Mouse (Mus musculus): Measurements from ENCODE around the gene Dleu7. TPM values are rescaled to one million over a fixed set of nuclear protein-coding genes. Genes with fewer than 3 reads are reported as not detected.

Gene Dleu7
- polyA plus RNA-seq, 2 experiments, result 0.07 TPM; not detected in 1

DNA sequence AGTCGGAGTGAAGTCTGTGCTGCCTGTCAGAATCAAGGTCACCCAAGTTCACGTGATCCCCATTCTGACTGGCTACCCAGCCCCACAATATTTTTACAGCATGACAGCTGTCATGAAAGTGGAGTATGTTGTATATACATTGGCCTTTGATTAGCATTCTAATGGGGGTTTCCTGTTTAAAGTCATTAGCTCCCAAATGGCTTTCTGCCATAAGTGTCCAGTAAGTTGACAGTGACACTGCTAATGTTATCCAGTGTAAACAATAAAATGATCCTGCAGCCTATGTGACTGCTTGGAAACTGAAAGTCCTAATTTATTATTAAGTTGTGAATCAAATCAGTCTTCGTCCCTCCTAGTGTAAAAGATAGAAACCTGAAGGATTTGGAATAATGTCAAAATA lies 33.2 kb upstream of the Dleu7 start:
- no peak overlapping the region for H3K9ac ChIP-seq (replicated peaks)
- H3K4me1 ChIP-seq (replicated peaks; ENCODE audit: control insufficient read depth in 2 of 2, insufficient read depth in 2 of 2, low read length in 1 of 2), result peaks cover 6 to 14% of the 10 kb centered on the region in 2 experiments
- WGBS (ENCODE audit: insufficient replicate concordance), result 61% methylated on average over 3 of the region's 3 CpGs
- no peak overlapping the region for H3K4me2 ChIP-seq (ENCODE audit: low read depth)
- DNase-seq (ENCODE audit: low read depth in 3 of 3, low spot score in 3 of 3) (no peak), ATAC-seq (ENCODE audit: insufficient read depth) (no peak)
- H3K27ac ChIP-seq, result no peak overlapping the region
- no peak overlapping the region for H3K4me3 ChIP-seq (ENCODE audit: insufficient read depth in 1 of 2, low read depth in 2 of 2, low read length in 2 of 2)
- no peaks in the 10 kb centered on the region for H3K9me3 ChIP-seq (ENCODE audit: control insufficient read depth, low read length)
- no peak for TF ChIP-seq EP300 (IDR thresholded peaks at IDR 0.05; ENCODE audit: low read depth)
- TF ChIP-seq CTCF (IDR thresholded peaks at IDR 0.05; ENCODE audit: low read depth), result no peak
- no peaks in the 10 kb centered on the region for H3K36me3 ChIP-seq (replicated peaks; ENCODE audit: control insufficient read depth, insufficient read depth, low read depth)
- H3K27me3 ChIP-seq (ENCODE audit: control insufficient read depth, insufficient read depth, low read length), result no peaks in the 10 kb centered on the region; the same call in 1 of the 2 replicates

DNA sequence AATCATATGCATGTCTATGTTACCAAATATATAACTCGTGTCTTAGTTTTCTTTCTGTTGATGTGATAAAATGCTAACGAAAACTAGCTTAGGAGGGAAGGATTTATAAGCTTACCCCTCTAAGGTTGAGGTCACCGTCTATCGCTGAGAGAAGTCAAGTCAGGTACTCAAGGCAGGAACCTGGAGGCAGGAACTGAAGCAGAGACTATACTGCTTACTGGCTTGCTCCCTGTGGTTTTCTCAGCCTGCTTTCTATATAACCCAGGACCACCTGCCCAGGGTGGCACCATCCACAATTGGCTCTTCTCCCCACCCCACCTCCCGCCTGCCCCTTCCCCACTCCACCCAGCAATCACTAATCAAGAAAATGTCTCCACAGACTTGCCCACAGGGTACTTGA lies 32.1 kb upstream of the Dleu7 start:
- H3K4me3 ChIP-seq (ENCODE audit: insufficient read depth in 1 of 2, low read depth in 2 of 2, low read length in 2 of 2), result no peak overlapping the region
- ATAC-seq (ENCODE audit: insufficient read depth) (no peak), DNase-seq (ENCODE audit: low read depth in 3 of 3, low spot score in 3 of 3) (no peak)
- no peaks in the 10 kb centered on the region for H3K9me3 ChIP-seq (ENCODE audit: control insufficient read depth, low read length)
- H3K27me3 ChIP-seq (ENCODE audit: control insufficient read depth, insufficient read depth, low read length), result no peaks in the 10 kb centered on the region; the same call in 1 of the 2 replicates
- no peak overlapping the region for H3K9ac ChIP-seq (replicated peaks)
- no peak for TF ChIP-seq CTCF (IDR thresholded peaks at IDR 0.05; ENCODE audit: low read depth)
- no peak for TF ChIP-seq EP300 (IDR thresholded peaks at IDR 0.05; ENCODE audit: low read depth)
- H3K4me1 ChIP-seq (replicated peaks; ENCODE audit: control insufficient read depth in 2 of 2, insufficient read depth in 2 of 2, low read length in 1 of 2), result peaks cover 3 to 12% of the 10 kb centered on the region in 2 experiments
- WGBS (ENCODE audit: insufficient replicate concordance), result 64% methylated on average over 5 of the region's 5 CpGs
- no peak overlapping the region for H3K4me2 ChIP-seq (ENCODE audit: low read depth)
- no peaks in the 10 kb centered on the region for H3K36me3 ChIP-seq (replicated peaks; ENCODE audit: control insufficient read depth, insufficient read depth, low read depth)
- no peak overlapping the region for H3K27ac ChIP-seq

DNA sequence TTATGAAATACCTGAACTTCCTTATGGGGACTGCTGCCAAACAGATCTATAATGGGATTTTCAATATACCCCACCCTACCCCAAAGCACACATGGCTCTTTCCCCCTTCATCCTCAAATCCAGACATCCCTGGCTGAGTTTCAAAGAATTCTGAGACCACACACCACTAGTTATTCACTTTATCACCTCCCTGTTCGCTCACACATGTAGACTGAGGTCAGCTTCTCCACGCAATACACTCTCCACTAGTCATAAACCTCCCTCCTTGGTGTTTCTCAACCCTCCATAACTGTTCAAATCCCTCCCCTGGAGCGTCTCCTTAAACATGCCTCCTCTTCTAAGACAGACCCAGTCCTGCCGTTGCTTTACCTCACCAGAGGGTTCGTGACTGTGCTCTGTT lies 30.6 kb upstream of the Dleu7 start:
- TF ChIP-seq EP300 (IDR thresholded peaks at IDR 0.05; ENCODE audit: low read depth) (no peak), CTCF (IDR thresholded peaks at IDR 0.05; ENCODE audit: low read depth) (no peak)
- WGBS (ENCODE audit: insufficient replicate concordance), result 73% methylated on average over 5 of the region's 5 CpGs
- ATAC-seq (ENCODE audit: insufficient read depth), result no peak
- no peak overlapping the region for H3K9ac ChIP-seq (replicated peaks)
- no peak for DNase-seq (ENCODE audit: low read depth in 3 of 3, low spot score in 3 of 3)
- no peaks in the 10 kb centered on the region for H3K36me3 ChIP-seq (replicated peaks; ENCODE audit: control insufficient read depth, insufficient read depth, low read depth)
- no peaks in the 10 kb centered on the region for H3K9me3 ChIP-seq (ENCODE audit: control insufficient read depth, low read length)
- no peaks in the 10 kb centered on the region; the same call in 1 of the 2 replicates for H3K27me3 ChIP-seq (ENCODE audit: control insufficient read depth, insufficient read depth, low read length)
- H3K4me2 ChIP-seq (ENCODE audit: low read depth), result no peak overlapping the region
- no peak overlapping the region for H3K27ac ChIP-seq
- H3K4me1 ChIP-seq (replicated peaks; ENCODE audit: control insufficient read depth in 2 of 2, insufficient read depth in 2 of 2, low read length in 1 of 2), result peaks cover 0 to under 1% of the 10 kb centered on the region in 2 experiments; a peak in 1 of 4 replicates
- H3K4me3 ChIP-seq (ENCODE audit: insufficient read depth in 1 of 2, low read depth in 2 of 2, low read length in 2 of 2), result no peak overlapping the region

DNA sequence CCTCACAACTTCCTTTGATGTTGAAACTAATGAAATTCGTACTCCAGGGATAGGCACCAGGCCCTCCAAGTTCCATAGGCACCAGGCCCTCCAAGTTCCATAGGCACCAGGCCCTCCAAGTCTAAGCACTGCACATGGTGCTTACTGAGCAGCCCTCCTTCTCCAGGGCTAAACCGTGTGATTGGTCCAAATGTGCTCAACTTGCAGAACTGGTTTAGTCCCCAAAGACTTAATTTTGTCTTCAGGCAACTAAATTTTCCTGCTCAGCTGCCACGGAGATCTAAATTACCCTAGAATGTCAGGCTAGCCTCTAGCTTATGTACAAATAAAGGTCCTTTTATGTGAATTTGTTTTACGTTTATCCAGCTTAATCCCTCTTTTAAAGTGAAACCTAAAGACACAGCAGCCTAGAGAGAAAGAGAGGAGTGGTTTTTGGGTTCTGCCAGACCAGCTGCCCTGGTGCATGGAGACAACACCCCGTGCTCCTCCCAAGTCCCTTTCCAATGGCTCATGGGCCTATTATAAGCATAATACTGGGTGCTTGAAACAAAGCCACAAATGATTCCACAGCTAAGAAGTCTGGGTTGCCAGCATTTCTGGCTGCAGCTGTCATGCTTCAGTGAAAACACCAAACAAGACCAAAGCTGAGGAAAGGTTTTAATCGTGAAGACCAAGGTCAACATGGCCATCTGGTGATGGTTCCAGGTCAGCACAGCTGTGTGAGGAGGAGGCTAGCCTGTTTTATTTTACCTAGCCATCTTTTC lies 29.9 kb upstream of the Dleu7 start:
- TF ChIP-seq EP300 (IDR thresholded peaks at IDR 0.05; ENCODE audit: low read depth), result no peak
- no peak for TF ChIP-seq CTCF (IDR thresholded peaks at IDR 0.05; ENCODE audit: low read depth)
- 39% methylated on average over 6 of the region's 6 CpGs for WGBS (ENCODE audit: insufficient replicate concordance)

DNA sequence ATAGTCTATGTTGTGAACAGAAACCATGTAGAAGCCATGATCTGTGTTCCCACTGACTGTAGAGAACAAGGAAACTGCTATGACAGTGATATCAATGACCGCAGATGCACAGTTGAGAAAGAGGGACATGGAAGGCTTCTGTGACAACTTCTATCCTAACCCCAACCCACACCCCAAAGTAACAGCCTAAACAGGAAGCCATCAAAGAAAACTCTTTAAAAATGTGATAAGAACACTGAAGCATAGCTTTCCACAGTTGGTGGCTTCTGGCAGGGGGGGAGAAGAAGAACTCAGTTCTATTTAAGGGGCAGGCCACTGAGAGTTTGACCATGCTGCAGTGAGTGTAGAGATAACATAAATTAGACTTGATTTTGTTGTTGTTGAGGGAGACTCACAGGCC lies 18.8 kb upstream of the Dleu7 start:
- TF ChIP-seq EP300 (IDR thresholded peaks at IDR 0.05; ENCODE audit: low read depth) (no peak), CTCF (IDR thresholded peaks at IDR 0.05; ENCODE audit: low read depth) (no peak)
- H3K27ac ChIP-seq, result no peak overlapping the region
- no peak overlapping the region for H3K9ac ChIP-seq (replicated peaks)
- no peak for DNase-seq (ENCODE audit: low read depth in 3 of 3, low spot score in 3 of 3)
- H3K9me3 ChIP-seq (ENCODE audit: control insufficient read depth, low read length), result no peaks in the 10 kb centered on the region
- 39% methylated on average over 1 of the region's 1 CpGs for WGBS (ENCODE audit: insufficient replicate concordance)
- no peaks in the 10 kb centered on the region for H3K36me3 ChIP-seq (replicated peaks; ENCODE audit: control insufficient read depth, insufficient read depth, low read depth)
- ATAC-seq (ENCODE audit: insufficient read depth), result no peak
- no peak overlapping the region for H3K4me2 ChIP-seq (ENCODE audit: low read depth)
- no peaks in the 10 kb centered on the region for H3K4me1 ChIP-seq (replicated peaks; ENCODE audit: control insufficient read depth in 2 of 2, insufficient read depth in 2 of 2, low read length in 1 of 2)
- H3K4me3 ChIP-seq (ENCODE audit: insufficient read depth in 1 of 2, low read depth in 2 of 2, low read length in 2 of 2), result no peak overlapping the region
- H3K27me3 ChIP-seq (ENCODE audit: control insufficient read depth, insufficient read depth, low read length), result no peaks in the 10 kb centered on the region

More for the DNA sequence above, 29.9 kb upstream of the Dleu7 start:
- Histone ChIP-seq H3K36me3 (replicated peaks; ENCODE audit: control insufficient read depth, insufficient read depth, low read depth) (no peaks in the 10 kb centered on the region), H3K4me3 (ENCODE audit: insufficient read depth in 1 of 2, low read depth in 2 of 2, low read length in 2 of 2) (no peak overlapping the region), H3K27ac (no peak overlapping the region), H3K9me3 (ENCODE audit: control insufficient read depth, low read length) (no peaks in the 10 kb centered on the region), H3K9ac (replicated peaks) (no peak overlapping the region), H3K4me1 (replicated peaks; ENCODE audit: control insufficient read depth in 2 of 2, insufficient read depth in 2 of 2, low read length in 1 of 2) (no peaks in the 10 kb centered on the region), H3K27me3 (ENCODE audit: control insufficient read depth, insufficient read depth, low read length) (no peaks in the 10 kb centered on the region; the same call in 1 of the 2 replicates), H3K4me2 (ENCODE audit: low read depth) (no peak overlapping the region)
- ATAC-seq (ENCODE audit: insufficient read depth), result no peak
- no peak for DNase-seq (ENCODE audit: low read depth in 3 of 3, low spot score in 3 of 3)

All from liver, embryonic 14.5 days (tissue).